Mouse (Mus musculus) heart, embryonic 11.5 days (tissue): ENCODE data around the gene Saxo1. TPM values are rescaled to one million over a fixed set of nuclear protein-coding genes. Genes with fewer than 3 reads are reported as not detected.

Experiments used
- ATAC-seq: fragments of 200-750 bp; cut with Nextera tagmentation; replicated peaks from 2 replicates; pipeline ENCODE4 v1.8.0; 2017; ENCODE audit warnings: moderate library complexity; ENCODE audit not compliant: insufficient number of reproducible peaks, low FRiP score, low TSS enrichment
- H3K27ac ChIP-seq: fragments of 300-500 bp; sonication (generic); 2 replicates; pipeline ENCODE4 v1.5.1; 2014; ENCODE audit warnings: mild to moderate bottlenecking, low read depth, low read length
- H3K27me3 ChIP-seq: fragments of 300-500 bp; sonication (generic); 2 replicates; pipeline ENCODE4 v1.6.1; 2014; ENCODE audit warnings: mild to moderate bottlenecking, low read length, mixed read lengths; ENCODE audit not compliant: control insufficient read depth, insufficient read depth
- H3K36me3 ChIP-seq: fragments of 300-500 bp; sonication (generic); 2 replicates; pipeline ENCODE4 v1.6.1; 2014; ENCODE audit warnings: mild to moderate bottlenecking, low read length, moderate library complexity, mixed read lengths; ENCODE audit not compliant: control insufficient read depth, insufficient read depth
- H3K4me1 ChIP-seq: fragments of 300-500 bp; sonication (generic); 2 replicates; pipeline ENCODE4 v1.6.1; 2014; ENCODE audit warnings: low read length; ENCODE audit not compliant: control insufficient read depth, insufficient read depth
- H3K4me2 ChIP-seq: fragments of 300-500 bp; sonication (generic); 2 replicates; pipeline ENCODE4 v1.6.1; 2014; ENCODE audit warnings: mild to moderate bottlenecking, moderate library complexity
- H3K4me3 ChIP-seq: fragments of 300-500 bp; sonication (generic); 2 replicates; pipeline ENCODE4 v1.5.1; 2014; ENCODE audit warnings: low read depth, low read length
- H3K9ac ChIP-seq: fragments of 300-500 bp; sonication (generic); 2 replicates; pipeline ENCODE4 v1.6.1; 2014; ENCODE audit warnings: mild to moderate bottlenecking, low read depth, low read length, moderate library complexity
- H3K9me3 ChIP-seq: fragments of 300-500 bp; sonication (generic); replicated peaks from 2 replicates; pipeline ENCODE4 v1.6.1; 2016; ENCODE audit warnings: low read length; ENCODE audit not compliant: control insufficient read depth
- WGBS: fragments of 180-500 bp; shearing (Covaris S2); extraction: QIAGEN DNeasy Blood & Tissue Kit; methylation state at CpG from one replicate; pipeline ENCODE4 v1.1.7; 2014; ENCODE audit not compliant: insufficient replicate concordance; 5-methylcytosine and 5-hydroxymethylcytosine counted together
- polyA plus RNA-seq: library from polyadenylated mRNA; unstranded; fragments of >200 nt; fragmentation: Nextera tagmentation; extraction: Ambion mirVana; gene quantifications from 2 replicates; pipeline ENCODE4 v1.2.1, GENCODE M21; 2014

The Saxo1 gene
- polyA plus RNA-seq, 1 experiment from 2014 or later: not detected

- WGBS: 88% methylated on average over 3 of the region's 3 CpGs
- Histone ChIP-seq H3K27me3 (no peaks in the 10 kb centered on the region), H3K27ac (no peak overlapping the region), H3K36me3 (no peaks in the 10 kb centered on the region), H3K9me3 (no peaks in the 10 kb centered on the region), H3K4me1 (no peaks in the 10 kb centered on the region), H3K4me3 (no peak overlapping the region), H3K4me2 (no peak overlapping the region), H3K9ac (no peak overlapping the region)
- ATAC-seq: no peak
These were observed 2.9 kb upstream of the Saxo1 start for GRCm38 (mm10) chr4:86561061-86561460.

GRCm38 (mm10) chr4:86559006-86559405 lies 878 bp upstream of the Saxo1 start:
- no peak overlapping the region for H3K9ac ChIP-seq
- no peaks in the 10 kb centered on the region for H3K4me1 ChIP-seq
- no peak overlapping the region for H3K4me2 ChIP-seq
- 66% methylated on average over 4 of the region's 4 CpGs for WGBS
- ATAC-seq: no peak
- no peak overlapping the region for H3K4me3 ChIP-seq
- H3K27me3 ChIP-seq: no peaks in the 10 kb centered on the region
- H3K9me3 ChIP-seq: no peaks in the 10 kb centered on the region
- no peak overlapping the region for H3K27ac ChIP-seq
- no peaks in the 10 kb centered on the region for H3K36me3 ChIP-seq

GRCm38 (mm10) chr4:86557371-86557770 lies 757 bp downstream of the Saxo1 start:
- no peak overlapping the region for H3K27ac ChIP-seq
- H3K4me1 ChIP-seq: no peaks in the 10 kb centered on the region
- 77% methylated on average over 7 of the region's 7 CpGs for WGBS
- no peak overlapping the region for H3K9ac ChIP-seq
- no peak for ATAC-seq
- no peaks in the 10 kb centered on the region for H3K9me3 ChIP-seq
- H3K36me3 ChIP-seq: no peaks in the 10 kb centered on the region
- H3K4me3 ChIP-seq: no peak overlapping the region
- H3K27me3 ChIP-seq: no peaks in the 10 kb centered on the region
- no peak overlapping the region for H3K4me2 ChIP-seq

- Histone ChIP-seq H3K4me1 (no peaks in the 10 kb centered on the region), H3K27me3 (no peaks in the 10 kb centered on the region), H3K36me3 (no peaks in the 10 kb centered on the region), H3K4me2 (no peak overlapping the region), H3K9ac (no peak overlapping the region), H3K9me3 (no peaks in the 10 kb centered on the region), H3K27ac (no peak overlapping the region), H3K4me3 (no peak overlapping the region)
- no peak for ATAC-seq
- WGBS: 24% methylated on average over 6 of the region's 6 CpGs
These were observed 3.0 kb downstream of the Saxo1 start for GRCm38 (mm10) chr4:86555035-86555707.

- Histone ChIP-seq H3K4me3 (no peak overlapping the region), H3K4me2 (no peak overlapping the region), H3K27me3 (no peaks in the 10 kb centered on the region), H3K4me1 (no peaks in the 10 kb centered on the region), H3K9me3 (no peaks in the 10 kb centered on the region), H3K27ac (no peak overlapping the region), H3K9ac (no peak overlapping the region), H3K36me3 (no peaks in the 10 kb centered on the region)
- ATAC-seq: no peak
- 80% methylated on average over 9 of the region's 9 CpGs for WGBS
These were observed 9.8 kb downstream of the Saxo1 start for GRCm38 (mm10) chr4:86548332-86548731.

- no peak for ATAC-seq
- H3K4me2 ChIP-seq: no peak overlapping the region
- H3K27me3 ChIP-seq: no peaks in the 10 kb centered on the region
- no peaks in the 10 kb centered on the region for H3K9me3 ChIP-seq
- no peak overlapping the region for H3K27ac ChIP-seq
- H3K4me3 ChIP-seq: no peak overlapping the region
- 45% methylated on average over 5 of the region's 5 CpGs for WGBS
- H3K4me1 ChIP-seq: no peaks in the 10 kb centered on the region
- H3K36me3 ChIP-seq: no peaks in the 10 kb centered on the region
- no peak overlapping the region for H3K9ac ChIP-seq
These were observed 12.5 kb downstream of the Saxo1 start for GRCm38 (mm10) chr4:86545615-86546014.

GRCm38 (mm10) chr4:86543999-86544398 lies 14.1 kb downstream of the Saxo1 start:
- no peak overlapping the region for H3K9ac ChIP-seq
- no peak for ATAC-seq
- no peaks in the 10 kb centered on the region for H3K9me3 ChIP-seq
- H3K27me3 ChIP-seq: no peaks in the 10 kb centered on the region
- H3K4me2 ChIP-seq: no peak overlapping the region
- H3K4me1 ChIP-seq: no peaks in the 10 kb centered on the region
- no peak overlapping the region for H3K4me3 ChIP-seq
- H3K36me3 ChIP-seq: no peaks in the 10 kb centered on the region
- H3K27ac ChIP-seq: no peak overlapping the region
- 76% methylated on average over 3 of the region's 3 CpGs for WGBS

- Histone ChIP-seq H3K4me3 (no peak overlapping the region), H3K9ac (no peak overlapping the region), H3K4me2 (no peak overlapping the region), H3K27me3 (no peaks in the 10 kb centered on the region), H3K4me1 (no peaks in the 10 kb centered on the region), H3K36me3 (no peaks in the 10 kb centered on the region), H3K27ac (no peak overlapping the region), H3K9me3 (no peaks in the 10 kb centered on the region)
- 92% methylated on average over 1 of the region's 1 CpGs for WGBS
- no peak for ATAC-seq
These were observed 16.6 kb downstream of the Saxo1 start for GRCm38 (mm10) chr4:86541573-86541972.

- H3K9ac ChIP-seq: no peak overlapping the region
- WGBS: 84% methylated on average over 5 of the region's 5 CpGs
These were observed 19.2 kb downstream of the Saxo1 start for GRCm38 (mm10) chr4:86538936-86539335.

More at GRCm38 (mm10) chr4:86538936-86539335, 19.2 kb downstream of the Saxo1 start:
- Histone ChIP-seq H3K27me3 (no peaks in the 10 kb centered on the region), H3K9me3 (no peaks in the 10 kb centered on the region), H3K4me1 (no peaks in the 10 kb centered on the region), H3K4me2 (no peak overlapping the region), H3K4me3 (no peak overlapping the region), H3K27ac (no peak overlapping the region), H3K36me3 (no peaks in the 10 kb centered on the region)
- no peak for ATAC-seq
